Mouse (Mus musculus) heart, postnatal 0 days (tissue): ENCODE measurements at regions not wholly inside any gene's neighbourhood (a gene's known extent, or its start where the extent isn't known, plus 50 kb on each side); places are given as distances from the start of the nearest gene placed in this dataset.
"Not testable (repeated sequence)": the region's sequence is repeated elsewhere in the genome, so short reads cannot be mapped to it uniquely, and the experiment has no call there.

Source experiments
- ATAC-seq: fragments of 200-750 bp; cut with Nextera tagmentation; 2 replicates; pipeline ENCODE4 v1.8.0; 2017; ENCODE audit warnings: low read depth, moderate number of reproducible peaks, moderate library complexity; ENCODE audit not compliant: insufficient read depth
- DNase-seq: peaks from one replicate; pipeline ENCODE4 v3.0.0-alpha.2; 2016; ENCODE audit warnings: low spot score
- H3K27ac ChIP-seq: fragments of 300-500 bp; sonication (generic); 2 replicates; pipeline ENCODE4 v1.5.1; 2014; ENCODE audit warnings: low read depth, mild to moderate bottlenecking
- H3K27me3 ChIP-seq: fragments of 300-500 bp; sonication (generic); 2 replicates; pipeline ENCODE4 v1.6.1; 2014; ENCODE audit warnings: low read length, mixed read lengths; ENCODE audit not compliant: control insufficient read depth, insufficient read depth
- H3K36me3 ChIP-seq: fragments of 300-500 bp; sonication (generic); replicated peaks from 2 replicates; pipeline ENCODE4 v1.6.1; 2014; ENCODE audit warnings: low read length, mixed read lengths; ENCODE audit not compliant: control insufficient read depth, insufficient read depth
- H3K4me1 ChIP-seq: fragments of 300-500 bp; sonication (generic); 2 replicates; pipeline ENCODE4 v1.6.1; 2014; ENCODE audit warnings: antibody characterized with exemption; ENCODE audit not compliant: control insufficient read depth, insufficient read depth
- H3K4me2 ChIP-seq: fragments of 300-500 bp; sonication (generic); 2 replicates; pipeline ENCODE4 v1.6.1; 2014; ENCODE audit warnings: low read depth, mild to moderate bottlenecking, low read length, moderate library complexity
- H3K4me3 ChIP-seq: fragments of 300-500 bp; sonication (generic); 2 replicates; pipeline ENCODE4 v1.5.1; 2014; ENCODE audit warnings: low read depth, low read length
- H3K9ac ChIP-seq: fragments of 300-500 bp; sonication (generic); replicated peaks from 2 replicates; pipeline ENCODE4 v1.6.1; 2014; ENCODE audit warnings: low read depth, low read length, mixed read lengths
- H3K9me3 ChIP-seq: fragments of 300-500 bp; sonication (generic); replicated peaks from 2 replicates; pipeline ENCODE4 v1.6.1; 2016; ENCODE audit warnings: low read length; ENCODE audit not compliant: control insufficient read depth
- CTCF ChIP-seq: IDR thresholded peaks from 2 replicates; pipeline ENCODE4 v1.5.1; 2016; ENCODE audit warnings: antibody characterized with exemption, control low read depth, low read depth
- EP300 ChIP-seq: IDR thresholded peaks from 2 replicates; pipeline ENCODE4 v1.6.1; 2016; ENCODE audit warnings: antibody characterized with exemption, low read depth
- WGBS: fragments of 180-500 bp; shearing (Covaris S2); extraction: QIAGEN DNeasy Blood & Tissue Kit; methylation state at CpG from one replicate; pipeline ENCODE4 v1.1.7; 2014; 5-methylcytosine and 5-hydroxymethylcytosine counted together

- no peak overlapping the region for H3K4me2 ChIP-seq
- H3K27me3 ChIP-seq = no peaks in the 10 kb centered on the region
- WGBS = 41% methylated on average over 3 of the region's 3 CpGs
- H3K27ac ChIP-seq = no peak overlapping the region
- DNase-seq = peak; percentile 7
- H3K9me3 ChIP-seq = no peaks in the 10 kb centered on the region
- no peak for ATAC-seq
- H3K4me3 ChIP-seq = no peak overlapping the region
- H3K4me1 ChIP-seq = no peaks in the 10 kb centered on the region
- no peak for TF ChIP-seq CTCF
- TF ChIP-seq EP300 = no peak
- H3K9ac ChIP-seq = no peak overlapping the region
- H3K36me3 ChIP-seq = no peaks in the 10 kb centered on the region
Observed at GRCm38 (mm10) chr7:138006971-138007370, 390.6 kb downstream of the Tcerg1l start.

GRCm38 (mm10) chr7:138008601-138009000 lies 388.9 kb downstream of the Tcerg1l start:
- no peak overlapping the region for H3K27ac ChIP-seq
- H3K27me3 ChIP-seq = no peaks in the 10 kb centered on the region
- DNase-seq (no peak), ATAC-seq (no peak)
- H3K9ac ChIP-seq = no peak overlapping the region
- TF ChIP-seq EP300 = no peak
- TF ChIP-seq CTCF = no peak
- H3K4me3 ChIP-seq = no peak overlapping the region
- 36% methylated on average over 3 of the region's 3 CpGs for WGBS
- H3K9me3 ChIP-seq = no peaks in the 10 kb centered on the region
- no peaks in the 10 kb centered on the region for H3K4me1 ChIP-seq
- H3K4me2 ChIP-seq = no peak overlapping the region
- H3K36me3 ChIP-seq = no peaks in the 10 kb centered on the region

- not testable (repeated sequence) for H3K9me3 ChIP-seq, H3K27ac ChIP-seq, H3K9ac ChIP-seq, DNase-seq, H3K4me1 ChIP-seq, H3K4me2 ChIP-seq, H3K27me3 ChIP-seq, H3K4me3 ChIP-seq, H3K36me3 ChIP-seq, ATAC-seq
- WGBS = 64% methylated on average over 1 of the region's 1 CpGs
Observed at GRCm38 (mm10) chr7:138024021-138024420, 373.5 kb downstream of the Tcerg1l start.

- Histone ChIP-seq H3K27me3 (no peaks in the 10 kb centered on the region), H3K36me3 (no peaks in the 10 kb centered on the region), H3K4me1 (no peaks in the 10 kb centered on the region), H3K4me2 (no peak overlapping the region), H3K27ac (no peak overlapping the region), H3K9me3 (no peaks in the 10 kb centered on the region), H3K9ac (no peak overlapping the region), H3K4me3 (no peak overlapping the region)
- ATAC-seq (no peak), DNase-seq (no peak)
- no peak for TF ChIP-seq CTCF
- no peak for TF ChIP-seq EP300
- 56% methylated on average over 2 of the region's 2 CpGs for WGBS
Observed at GRCm38 (mm10) chr7:138051696-138052095, 345.8 kb downstream of the Tcerg1l start.

GRCm38 (mm10) chr7:138054756-138055155 lies 342.8 kb downstream of the Tcerg1l start:
- no peaks in the 10 kb centered on the region for H3K4me1 ChIP-seq
- no peak overlapping the region for H3K9ac ChIP-seq
- no peak for DNase-seq
- no peaks in the 10 kb centered on the region for H3K27me3 ChIP-seq
- H3K4me2 ChIP-seq = no peak overlapping the region
- no peak overlapping the region for H3K4me3 ChIP-seq
- TF ChIP-seq EP300 (no peak), CTCF (no peak)
- ATAC-seq = no peak
- H3K27ac ChIP-seq = no peak overlapping the region
- H3K9me3 ChIP-seq = no peaks in the 10 kb centered on the region
- H3K36me3 ChIP-seq = no peaks in the 10 kb centered on the region
- WGBS = 72% methylated on average over 8 of the region's 8 CpGs

GRCm38 (mm10) chr7:138061116-138061515 lies 336.4 kb downstream of the Tcerg1l start:
- Histone ChIP-seq H3K4me1 (no peaks in the 10 kb centered on the region), H3K27me3 (no peaks in the 10 kb centered on the region), H3K27ac (no peak overlapping the region), H3K9ac (no peak overlapping the region), H3K4me2 (no peak overlapping the region), H3K36me3 (no peaks in the 10 kb centered on the region), H3K4me3 (no peak overlapping the region), H3K9me3 (no peaks in the 10 kb centered on the region)
- WGBS = 42% methylated on average over 7 of the region's 7 CpGs
- DNase-seq = no peak
- TF ChIP-seq EP300 (no peak), CTCF (no peak)
- no peak for ATAC-seq
